Mouse (Mus musculus): ENCODE measurements around the gene Ndufa6. TPM values are rescaled to one million over a fixed set of nuclear protein-coding genes. Genes with fewer than 3 reads are reported as not detected.

Gene Ndufa6
- polyA plus RNA-seq, 1 experiment = 632 TPM

DNA sequence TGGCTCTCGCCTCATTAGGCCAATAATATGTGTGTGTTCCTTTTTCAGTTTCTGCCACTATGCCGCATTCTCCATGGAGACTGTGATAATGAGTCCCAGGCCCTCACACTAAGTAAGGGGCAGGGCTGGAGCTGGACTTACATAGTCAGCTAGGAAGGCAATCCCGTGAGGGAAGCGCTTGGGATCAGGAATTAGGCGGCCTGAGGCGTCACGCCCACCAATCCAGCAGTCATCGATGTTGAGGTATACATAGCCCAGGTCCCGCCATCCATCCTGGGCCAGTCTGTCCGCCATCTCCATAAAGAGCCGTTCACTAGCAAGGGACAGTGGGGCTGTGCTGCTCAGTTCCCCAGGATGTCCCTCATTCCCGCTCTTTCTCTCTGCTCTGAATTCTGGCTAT lies 17.5 kb downstream of the Ndufa6 start:
- H3K4me1 ChIP-seq (ENCODE audit: control insufficient read depth, insufficient read depth, low read length) = 0 out of 2 replicates have a peak, but pooled peaks cover 6% of the 10 kb centered on the region
- no peaks in the 10 kb centered on the region for H3K36me3 ChIP-seq (ENCODE audit: control insufficient read depth, insufficient read depth, low read length)
- no peaks in the 10 kb centered on the region for H3K27me3 ChIP-seq (replicated peaks; ENCODE audit: control insufficient read depth, insufficient read depth, low read length)
- no peak overlapping the region for H3K4me3 ChIP-seq (ENCODE audit: insufficient read depth, low read depth, low read length)
- WGBS = 88% methylated on average over 12 of the region's 12 CpGs
- H3K27ac ChIP-seq (ENCODE audit: insufficient read depth, low read depth, low read length) = no peak overlapping the region
- no peak for TF ChIP-seq CTCF (conservative IDR thresholded peaks at IDR 0.05; ENCODE audit: insufficient read depth, insufficient read length, low read depth, low read length)
- TF ChIP-seq POLR2A (IDR thresholded peaks at IDR 0.05; ENCODE audit: low read depth, low read length) = no peak
- DNase-seq = no peak

GRCm38 (mm10) chr15:82335194-82335593 lies 18.9 kb downstream of the Ndufa6 start:
- no peak for DNase-seq
- 99% methylated on average over 4 of the region's 4 CpGs for WGBS
- TF ChIP-seq POLR2A (IDR thresholded peaks at IDR 0.05; ENCODE audit: low read depth, low read length) = no peak
- TF ChIP-seq CTCF (conservative IDR thresholded peaks at IDR 0.05; ENCODE audit: insufficient read depth, insufficient read length, low read depth, low read length) = no peak
- no peaks in the 10 kb centered on the region for H3K27me3 ChIP-seq (replicated peaks; ENCODE audit: control insufficient read depth, insufficient read depth, low read length)
- H3K27ac ChIP-seq (ENCODE audit: insufficient read depth, low read depth, low read length) = no peak overlapping the region
- no peak overlapping the region for H3K4me3 ChIP-seq (ENCODE audit: insufficient read depth, low read depth, low read length)
- H3K4me1 ChIP-seq (ENCODE audit: control insufficient read depth, insufficient read depth, low read length) = 0 out of 2 replicates have a peak, but pooled peaks cover 6% of the 10 kb centered on the region
- H3K36me3 ChIP-seq (ENCODE audit: control insufficient read depth, insufficient read depth, low read length) = no peaks in the 10 kb centered on the region

DNA sequence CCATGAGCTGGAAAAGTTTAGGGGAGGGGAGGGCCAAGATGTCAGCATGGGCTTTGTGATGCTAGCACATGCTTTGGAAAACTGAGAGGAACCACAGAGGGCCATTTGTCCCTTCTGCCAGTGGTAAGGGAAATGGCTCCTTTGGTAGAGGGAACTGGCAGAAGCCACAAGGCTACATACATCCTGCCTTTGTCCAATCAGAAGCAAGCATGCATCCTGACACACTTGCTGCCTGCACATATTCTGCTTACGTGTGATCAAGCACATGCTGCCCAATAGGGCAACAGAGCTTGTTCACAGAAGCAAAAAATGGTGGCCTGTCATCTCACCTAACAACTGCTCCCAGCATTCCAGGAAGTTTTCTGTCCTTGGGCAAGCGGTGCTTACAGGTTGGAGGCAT lies 28.7 kb downstream of the Ndufa6 start:
- no peak overlapping the region for H3K4me3 ChIP-seq (ENCODE audit: insufficient read depth, low read depth, low read length)
- WGBS = 75% methylated on average over 2 of the region's 2 CpGs
- DNase-seq = no peak
- no peaks in the 10 kb centered on the region for H3K4me1 ChIP-seq (ENCODE audit: control insufficient read depth, insufficient read depth, low read length)
- H3K27me3 ChIP-seq (replicated peaks; ENCODE audit: control insufficient read depth, insufficient read depth, low read length) = no peaks in the 10 kb centered on the region
- H3K36me3 ChIP-seq (ENCODE audit: control insufficient read depth, insufficient read depth, low read length) = no peaks in the 10 kb centered on the region
- TF ChIP-seq CTCF (conservative IDR thresholded peaks at IDR 0.05; ENCODE audit: insufficient read depth, insufficient read length, low read depth, low read length) (no peak), POLR2A (IDR thresholded peaks at IDR 0.05; ENCODE audit: low read depth, low read length) (no peak)
- H3K27ac ChIP-seq (ENCODE audit: insufficient read depth, low read depth, low read length) = no peak overlapping the region

DNA sequence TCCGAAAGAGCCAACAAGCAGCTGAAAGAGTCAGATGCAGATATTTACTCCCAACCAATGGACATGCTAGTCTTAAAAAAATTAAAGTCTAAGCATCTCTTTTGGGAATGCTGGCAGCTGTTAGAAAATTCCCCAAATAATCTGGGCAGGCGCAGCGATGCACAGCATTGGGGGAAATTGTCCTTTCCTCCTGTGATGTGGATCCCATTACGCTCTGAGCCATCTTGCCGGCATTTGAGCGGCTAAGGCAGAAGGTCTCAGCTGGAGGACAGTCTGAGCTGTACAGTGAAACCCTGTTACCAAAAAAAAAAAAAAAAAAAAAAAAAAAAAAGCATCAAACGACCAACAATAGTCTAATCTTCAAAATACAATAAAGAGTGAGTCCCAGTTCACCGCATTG lies 31.9 kb downstream of the Ndufa6 start:
- H3K4me3 ChIP-seq (ENCODE audit: insufficient read depth, low read depth, low read length) = no peak overlapping the region
- 71% methylated on average over 8 of the region's 8 CpGs for WGBS
- H3K27me3 ChIP-seq (replicated peaks; ENCODE audit: control insufficient read depth, insufficient read depth, low read length) = no peaks in the 10 kb centered on the region
- H3K4me1 ChIP-seq (ENCODE audit: control insufficient read depth, insufficient read depth, low read length) = no peaks in the 10 kb centered on the region
- TF ChIP-seq CTCF (conservative IDR thresholded peaks at IDR 0.05; ENCODE audit: insufficient read depth, insufficient read length, low read depth, low read length) = no peak
- no peaks in the 10 kb centered on the region for H3K36me3 ChIP-seq (ENCODE audit: control insufficient read depth, insufficient read depth, low read length)
- DNase-seq = no peak
- H3K27ac ChIP-seq (ENCODE audit: insufficient read depth, low read depth, low read length) = no peak overlapping the region

GRCm38 (mm10) chr15:82319613-82320012 lies 34.5 kb downstream of the Ndufa6 start:
- no peak for TF ChIP-seq CTCF (conservative IDR thresholded peaks at IDR 0.05; ENCODE audit: insufficient read depth, insufficient read length, low read depth, low read length)
- no peak for TF ChIP-seq POLR2A (IDR thresholded peaks at IDR 0.05; ENCODE audit: low read depth, low read length)
- no peak for DNase-seq
- Histone ChIP-seq H3K4me3 (ENCODE audit: insufficient read depth, low read depth, low read length) (no peak overlapping the region), H3K27me3 (replicated peaks; ENCODE audit: control insufficient read depth, insufficient read depth, low read length) (no peaks in the 10 kb centered on the region), H3K27ac (ENCODE audit: insufficient read depth, low read depth, low read length) (no peak overlapping the region), H3K4me1 (ENCODE audit: control insufficient read depth, insufficient read depth, low read length) (no peaks in the 10 kb centered on the region), H3K36me3 (ENCODE audit: control insufficient read depth, insufficient read depth, low read length) (no peaks in the 10 kb centered on the region)
- WGBS = 47% methylated on average over 1 of the region's 1 CpGs

DNA sequence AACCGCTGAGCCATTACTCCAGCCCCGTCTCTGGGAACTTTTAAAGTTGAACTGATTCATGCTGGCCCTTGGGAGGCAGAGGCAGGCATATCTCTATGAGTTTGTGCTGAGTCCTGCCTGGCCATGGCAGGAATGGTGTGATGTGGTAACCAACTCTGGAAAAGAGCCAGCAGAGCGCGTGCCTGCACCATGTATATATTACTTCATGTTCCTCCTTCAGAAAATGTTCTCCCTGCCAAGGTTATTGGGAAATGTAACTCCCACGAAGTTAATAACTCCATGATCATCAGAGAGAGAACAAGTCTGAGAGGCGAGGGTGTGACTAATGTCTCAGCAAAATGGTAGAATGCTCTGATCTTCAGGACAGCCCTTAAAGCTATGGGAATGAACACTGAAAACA lies 36.3 kb downstream of the Ndufa6 start:
- WGBS = 76% methylated on average over 6 of the region's 6 CpGs
- no peaks in the 10 kb centered on the region for H3K4me1 ChIP-seq (ENCODE audit: control insufficient read depth, insufficient read depth, low read length)
- no peaks in the 10 kb centered on the region for H3K27me3 ChIP-seq (replicated peaks; ENCODE audit: control insufficient read depth, insufficient read depth, low read length)
- H3K36me3 ChIP-seq (ENCODE audit: control insufficient read depth, insufficient read depth, low read length) = no peaks in the 10 kb centered on the region
- no peak overlapping the region for H3K27ac ChIP-seq (ENCODE audit: insufficient read depth, low read depth, low read length)
- no peak for DNase-seq
- TF ChIP-seq CTCF (conservative IDR thresholded peaks at IDR 0.05; ENCODE audit: insufficient read depth, insufficient read length, low read depth, low read length) (no peak), POLR2A (IDR thresholded peaks at IDR 0.05; ENCODE audit: low read depth, low read length) (no peak)
- H3K4me3 ChIP-seq (ENCODE audit: insufficient read depth, low read depth, low read length) = no peak overlapping the region

DNA sequence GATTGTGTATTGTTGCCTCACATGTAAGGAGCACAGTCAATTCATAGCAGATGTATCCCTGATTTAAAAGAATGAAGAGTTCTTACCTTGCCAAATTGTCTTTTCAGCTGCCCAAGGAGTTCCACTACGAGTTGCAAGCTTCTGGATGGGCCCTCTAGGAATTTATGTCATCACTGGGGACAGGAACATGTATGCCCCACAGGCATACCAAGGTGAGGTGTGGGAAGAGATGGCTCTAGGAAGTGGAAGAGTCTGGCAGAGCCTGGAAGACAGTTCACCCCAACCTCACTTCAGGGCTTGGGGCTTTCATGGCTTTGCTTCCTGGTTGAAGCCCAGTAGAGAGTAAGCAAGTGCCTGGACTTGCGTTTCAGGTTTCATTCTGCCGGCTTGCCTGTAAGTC lies 45.7 kb downstream of the Ndufa6 start:
- Histone ChIP-seq H3K27ac (ENCODE audit: insufficient read depth, low read depth, low read length) (no peak overlapping the region), H3K4me1 (ENCODE audit: control insufficient read depth, insufficient read depth, low read length) (no peaks in the 10 kb centered on the region), H3K4me3 (ENCODE audit: insufficient read depth, low read depth, low read length) (no peak overlapping the region), H3K27me3 (replicated peaks; ENCODE audit: control insufficient read depth, insufficient read depth, low read length) (no peaks in the 10 kb centered on the region), H3K36me3 (ENCODE audit: control insufficient read depth, insufficient read depth, low read length) (no peaks in the 10 kb centered on the region)
- WGBS = 64% methylated on average over 3 of the region's 3 CpGs
- TF ChIP-seq CTCF (conservative IDR thresholded peaks at IDR 0.05; ENCODE audit: insufficient read depth, insufficient read length, low read depth, low read length) (no peak), POLR2A (IDR thresholded peaks at IDR 0.05; ENCODE audit: low read depth, low read length) (no peak)
- DNase-seq = no peak

DNA sequence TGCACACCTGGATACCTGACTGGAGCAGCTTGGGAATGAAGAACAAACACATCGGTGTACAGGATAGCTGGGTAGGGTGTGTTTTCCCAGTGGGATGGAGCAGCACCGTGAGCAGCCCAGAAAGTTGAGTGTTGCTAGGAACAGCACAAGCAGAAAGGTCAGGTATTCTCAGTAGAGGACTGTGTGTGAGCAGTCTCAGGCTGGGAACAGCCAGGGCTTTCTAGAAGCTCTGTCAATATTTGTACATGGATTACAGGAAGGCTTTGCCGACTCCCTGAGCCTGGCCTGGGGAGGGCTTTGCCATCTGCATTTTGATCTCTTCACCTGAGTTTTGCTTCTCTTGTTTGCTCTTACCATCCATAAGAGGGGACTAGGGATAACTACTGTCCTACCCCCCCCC lies 47.0 kb downstream of the Ndufa6 start:
- no peak overlapping the region for H3K4me3 ChIP-seq (ENCODE audit: insufficient read depth, low read depth, low read length)
- no peaks in the 10 kb centered on the region for H3K27me3 ChIP-seq (replicated peaks; ENCODE audit: control insufficient read depth, insufficient read depth, low read length)
- H3K27ac ChIP-seq (ENCODE audit: insufficient read depth, low read depth, low read length) = no peak overlapping the region
- no peak for DNase-seq
- H3K4me1 ChIP-seq (ENCODE audit: control insufficient read depth, insufficient read depth, low read length) = no peaks in the 10 kb centered on the region
- no peaks in the 10 kb centered on the region for H3K36me3 ChIP-seq (ENCODE audit: control insufficient read depth, insufficient read depth, low read length)
- WGBS = 86% methylated on average over 3 of the region's 3 CpGs
- no peak for TF ChIP-seq CTCF (conservative IDR thresholded peaks at IDR 0.05; ENCODE audit: insufficient read depth, insufficient read length, low read depth, low read length)
- no peak for TF ChIP-seq POLR2A (IDR thresholded peaks at IDR 0.05; ENCODE audit: low read depth, low read length)

Other genes starting within 250 kb of the Ndufa6 start
- gene Ccdc134, start 226.4 kb downstream of the Ndufa6 start, polyA plus RNA-seq (2012; rRNA removed) = 6.9 and 7.5 TPM in 2 replicates
- 102 and 118 TPM in 2 replicates for gene Srebf2, start 207.1 kb downstream of the Ndufa6 start, polyA plus RNA-seq (2012; rRNA removed)
- 0.08 and 0.09 TPM in 2 replicates for gene Shisa8, start 141.5 kb downstream of the Ndufa6 start, polyA plus RNA-seq (2012; rRNA removed)
- gene Tnfrsf13c, start 130.0 kb downstream of the Ndufa6 start, polyA plus RNA-seq (2012; rRNA removed) = 0.24 and 3.5 TPM in 2 replicates
- gene Cenpm, start 109.6 kb downstream of the Ndufa6 start, polyA plus RNA-seq (2012; rRNA removed) = 2.2 and 2.3 TPM in 2 replicates
- 0.20 TPM in 1 of 2 replicates, not detected in the other for gene 1500009C09Rik, start 101.9 kb downstream of the Ndufa6 start, polyA plus RNA-seq (2012; rRNA removed)
- 0.47 and 0.90 TPM in 2 replicates for gene Sept3, start 79.4 kb downstream of the Ndufa6 start, polyA plus RNA-seq (2012; rRNA removed)
- gene Wbp2nl, start 55.4 kb downstream of the Ndufa6 start, polyA plus RNA-seq (2012; rRNA removed) = 0.08 TPM in 1 of 2 replicates, not detected in the other
- 200 and 242 TPM in 2 replicates for gene Naga, start 15.4 kb downstream of the Ndufa6 start, polyA plus RNA-seq (2012; rRNA removed)
- 0.45 and 0.52 TPM in 2 replicates for gene Pheta2, start 15.4 kb downstream of the Ndufa6 start, polyA plus RNA-seq (2012; rRNA removed)
- 316 and 376 TPM in 2 replicates for gene Smdt1, start 15.4 kb downstream of the Ndufa6 start, polyA plus RNA-seq (2012; rRNA removed)
- gene Cyp2d22, start 25.9 kb upstream of the Ndufa6 start, polyA plus RNA-seq (2012; rRNA removed) = 60.9 and 74.8 TPM in 2 replicates
- not detected in 2 replicates for gene Cyp2d11, start 39.7 kb upstream of the Ndufa6 start, polyA plus RNA-seq (2012; rRNA removed)
- gene Cyp2d10, start 52.9 kb upstream of the Ndufa6 start, polyA plus RNA-seq (2012; rRNA removed) = 0.22 and 0.33 TPM in 2 replicates
- 29.6 and 49.9 TPM in 2 replicates for gene Cyp2d9, start 79.1 kb upstream of the Ndufa6 start, polyA plus RNA-seq (2012; rRNA removed)
- gene Cyp2d12, start 200.8 kb upstream of the Ndufa6 start, polyA plus RNA-seq (2012; rRNA removed) = 54.8 and 67.6 TPM in 2 replicates

Measured in kidney, adult 2 months (tissue).